Mouse (Mus musculus) left cerebral cortex, postnatal 10 days (tissue): ENCODE measurements around the gene Alkbh7. TPM values are rescaled to one million over a fixed set of nuclear protein-coding genes. Genes with fewer than 3 reads are reported as not detected.

Experiments
- DNase-seq, 2 experiments: peaks; one replicate each; pipeline ENCODE4 v3.0.0; 2021 to 2022; ENCODE audit warnings: low spot score in 2 of 2, mixed read lengths in 1 of 2; ENCODE audit errors: extremely low spot score in 1 of 2
- intact Hi-C: fragments of 180-260 bp; cut with DNase I; formaldehyde crosslinking; loops from one replicate; pipeline ENCODE4 v1.15.1; 2025
- total RNA-seq, 2 experiments: library from RNA; stranded (reverse); gene quantifications; 2 replicates each; pipeline ENCODE4 v1.2.3; 2021

Gene Alkbh7
- total RNA-seq, result 10 to 100 TPM; 25.7 to 30.4 TPM

DNA sequence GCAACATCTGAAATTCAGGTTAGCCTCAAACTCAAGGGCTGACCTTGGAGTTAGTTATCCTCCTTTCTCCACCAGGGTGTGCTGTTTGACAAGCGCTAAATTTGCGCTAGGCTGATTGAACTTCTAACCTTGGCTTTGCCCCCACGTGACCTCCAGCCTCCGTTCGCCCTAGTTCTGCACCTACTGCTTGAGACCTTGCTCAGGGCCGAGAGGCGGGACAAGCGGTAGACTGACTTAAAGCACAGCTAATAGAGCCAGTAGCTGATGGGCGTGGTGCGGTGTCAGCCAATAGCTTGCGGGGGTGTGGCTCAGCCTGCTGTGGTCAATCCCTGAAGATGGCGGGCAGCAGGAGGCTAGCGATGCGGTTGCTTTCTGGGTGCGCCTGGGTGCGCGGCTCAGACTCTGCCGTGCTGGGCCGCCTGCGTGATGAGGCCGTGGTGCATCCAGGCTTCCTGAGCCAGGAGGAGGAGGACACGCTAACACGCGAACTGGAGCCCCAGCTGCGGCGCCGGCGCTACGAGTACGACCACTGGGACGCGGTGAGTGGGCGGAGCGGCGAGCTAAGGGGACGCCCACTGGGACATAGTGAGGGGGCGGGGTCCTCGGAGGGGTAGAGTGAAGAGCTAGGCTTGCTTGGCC, at the start of gene Alkbh7:
TSS of gene Alkbh7 (plus strand) at position 311 of the 639 bp plus-strand sequence.
- peak; percentile 95 to 97 for DNase-seq
- intact Hi-C loops, result loop anchor here (5.0 to 10.0 kb wide), 3 partner anchors 170 to 338 kb away; no protein-coding TSS in a partner anchor

DNA sequence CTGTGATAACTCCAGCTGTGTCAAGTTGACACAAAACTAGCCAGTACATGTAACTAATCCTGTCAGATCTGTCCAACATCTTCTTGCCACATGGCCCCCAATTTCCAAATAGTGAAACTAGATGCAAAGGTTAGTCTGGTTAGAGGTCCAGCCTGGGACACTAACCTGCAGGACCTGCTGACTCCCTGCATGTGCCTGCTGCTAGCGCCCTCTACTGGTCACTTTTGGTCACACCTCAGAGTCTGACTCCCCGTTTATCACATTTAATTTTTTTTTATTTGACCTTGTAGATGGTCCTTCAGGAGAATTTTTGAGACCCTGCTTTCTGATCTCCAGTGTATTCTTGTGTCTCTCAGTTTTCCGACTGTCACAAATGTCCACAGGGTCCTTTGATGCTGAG, 46.2 kb upstream of the Alkbh7 start:
- intact Hi-C loops, result no loop called here
- DNase-seq, result no peak

- DNase-seq, result no peak
- intact Hi-C loops, result no loop called here
These were observed 44.5 kb upstream of the Alkbh7 start for GRCm38 (mm10) chr17:56952639-56953038.

DNA sequence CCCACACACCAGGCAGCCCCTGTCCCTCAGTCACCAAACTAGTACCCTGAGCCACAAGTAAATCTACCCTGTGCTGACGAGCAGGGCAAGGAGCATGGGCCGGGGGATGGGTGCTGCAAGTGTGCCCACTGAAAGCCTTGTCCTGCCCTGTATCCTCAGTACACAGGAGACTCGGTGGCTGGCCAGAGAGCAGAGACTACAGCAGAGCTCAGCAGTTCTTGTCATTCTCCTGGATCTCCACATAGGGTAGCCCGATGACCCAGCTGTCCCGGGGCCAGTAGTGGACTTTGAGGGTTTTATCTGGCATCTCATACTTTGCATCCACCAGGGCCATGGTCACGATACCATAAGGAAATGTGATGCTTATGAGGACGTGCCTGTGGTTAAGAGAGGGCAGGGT, 42.3 kb upstream of the Alkbh7 start:
- no peak for DNase-seq
- intact Hi-C loops, result no loop called here

- intact Hi-C loops, result no loop called here
- no peak for DNase-seq
These were observed 39.2 kb upstream of the Alkbh7 start for GRCm38 (mm10) chr17:56957763-56958429.

GRCm38 (mm10) chr17:56958667-56959066, 38.5 kb upstream of the Alkbh7 start:
- DNase-seq, result no peak

DNA sequence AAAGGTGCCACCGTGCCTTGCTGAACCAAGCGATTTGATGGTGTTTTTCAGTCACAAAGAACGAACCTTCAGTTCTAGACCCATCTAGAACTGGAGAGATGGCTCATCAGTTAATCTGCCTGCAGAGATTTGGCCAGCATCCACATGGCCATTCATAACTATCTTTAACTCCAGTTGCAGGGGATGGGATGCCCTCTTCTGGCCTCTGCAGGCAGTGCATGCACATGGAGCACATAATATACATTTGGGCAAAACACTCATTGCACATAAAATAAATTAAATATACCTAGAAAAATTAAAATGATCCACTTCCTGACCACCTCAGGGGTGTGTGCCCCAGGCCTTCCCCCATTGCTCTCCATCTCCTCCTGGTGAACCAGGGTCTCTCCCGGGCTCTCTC, 35.3 kb upstream of the Alkbh7 start:
- intact Hi-C loops, result no loop called here

More at GRCm38 (mm10) chr17:56958667-56959066, 38.5 kb upstream of the Alkbh7 start:
- intact Hi-C loops, result no loop called here

DNA sequence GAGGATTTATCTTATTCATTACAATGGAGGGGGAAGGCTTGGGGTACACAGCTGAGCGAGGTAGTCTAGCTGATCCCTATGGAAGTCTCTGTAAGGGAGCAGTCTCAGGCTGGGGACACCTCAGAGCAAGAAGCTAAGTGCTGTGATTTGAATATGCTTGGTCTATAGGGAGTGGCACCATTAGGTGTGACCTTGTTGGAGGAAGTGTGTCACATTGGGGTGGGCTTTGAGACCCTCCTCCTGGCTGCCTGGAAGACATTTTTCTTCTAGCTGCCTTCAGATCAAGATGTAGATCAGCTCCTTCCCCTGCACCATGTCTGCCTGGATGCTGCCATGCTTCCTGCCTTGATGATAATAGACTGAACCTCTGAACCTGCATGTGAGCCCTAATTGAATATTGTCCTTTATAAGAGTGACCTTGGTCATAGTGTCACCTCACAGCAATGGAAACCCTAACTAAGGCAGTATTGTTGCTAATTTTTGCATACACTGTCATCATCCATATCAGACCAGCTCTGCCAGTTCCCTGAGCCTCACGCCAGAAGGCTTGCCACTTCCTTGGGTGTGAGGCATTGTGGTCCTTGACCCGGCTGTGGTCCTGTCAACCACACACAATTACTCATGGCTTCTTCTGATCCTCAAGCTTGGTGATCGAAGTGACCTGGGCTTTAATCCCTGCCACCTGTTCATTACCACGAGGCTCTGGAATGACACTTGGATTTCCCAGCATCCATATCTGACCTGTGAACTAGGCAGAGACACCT, 34.3 kb upstream of the Alkbh7 start:
- DNase-seq, result no peak
- intact Hi-C loops, result no loop called here

More for the DNA sequence above, 35.3 kb upstream of the Alkbh7 start:
- no peak for DNase-seq

GRCm38 (mm10) chr17:56963646-56964045, 33.5 kb upstream of the Alkbh7 start:
- DNase-seq, result no peak
- intact Hi-C loops, result no loop called here

DNA sequence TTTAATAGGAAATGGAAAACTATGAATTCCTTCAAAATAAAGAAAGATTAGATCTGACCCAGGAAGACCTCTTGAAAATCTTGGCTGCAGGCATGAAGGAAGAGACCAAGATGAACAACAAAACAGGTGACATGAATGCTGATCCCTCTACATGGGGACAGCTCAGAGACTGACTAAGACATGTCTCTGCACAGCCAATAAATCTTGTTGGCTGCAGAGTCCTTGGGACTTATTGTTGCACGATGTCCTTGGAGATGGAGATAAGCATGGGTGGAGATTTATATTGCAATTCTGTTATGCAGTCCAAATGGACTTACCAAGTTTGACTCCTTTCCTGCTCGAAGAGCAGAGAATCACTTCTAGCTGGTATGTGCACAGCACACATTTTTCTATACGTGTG, 27.8 kb upstream of the Alkbh7 start:
- no peak for DNase-seq
- intact Hi-C loops, result no loop called here

- DNase-seq, result no peak
- intact Hi-C loops, result no loop called here
These were observed 27.1 kb upstream of the Alkbh7 start for GRCm38 (mm10) chr17:56970081-56970480.

GRCm38 (mm10) chr17:56973956-56974707, 23.0 kb upstream of the Alkbh7 start:
- DNase-seq, result no peak
- intact Hi-C loops, result no loop called here

GRCm38 (mm10) chr17:56974708-56975240, 22.4 kb upstream of the Alkbh7 start:
- DNase-seq, result no peak
- intact Hi-C loops, result no loop called here

DNA sequence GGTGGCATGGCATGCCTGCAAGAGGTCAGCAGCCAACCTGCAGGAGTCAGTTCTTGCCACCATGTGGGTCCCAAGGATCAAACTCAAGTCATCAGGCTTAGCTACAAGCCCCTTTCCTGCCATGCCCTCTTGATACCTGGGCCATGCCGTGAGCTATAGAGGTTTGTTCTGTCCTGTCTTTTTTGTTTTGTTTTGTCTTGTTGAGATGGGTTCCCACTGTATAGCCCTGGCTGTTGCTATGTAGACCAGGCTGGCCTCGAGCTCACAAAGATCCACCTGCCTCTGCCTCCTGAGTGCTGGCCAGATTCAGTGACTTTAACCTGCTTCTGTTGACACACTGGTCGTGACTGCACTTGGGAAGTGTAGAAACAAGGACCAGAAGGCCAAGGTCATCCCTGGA, 21.7 kb upstream of the Alkbh7 start:
- intact Hi-C loops, result no loop called here
- no peak for DNase-seq

DNA sequence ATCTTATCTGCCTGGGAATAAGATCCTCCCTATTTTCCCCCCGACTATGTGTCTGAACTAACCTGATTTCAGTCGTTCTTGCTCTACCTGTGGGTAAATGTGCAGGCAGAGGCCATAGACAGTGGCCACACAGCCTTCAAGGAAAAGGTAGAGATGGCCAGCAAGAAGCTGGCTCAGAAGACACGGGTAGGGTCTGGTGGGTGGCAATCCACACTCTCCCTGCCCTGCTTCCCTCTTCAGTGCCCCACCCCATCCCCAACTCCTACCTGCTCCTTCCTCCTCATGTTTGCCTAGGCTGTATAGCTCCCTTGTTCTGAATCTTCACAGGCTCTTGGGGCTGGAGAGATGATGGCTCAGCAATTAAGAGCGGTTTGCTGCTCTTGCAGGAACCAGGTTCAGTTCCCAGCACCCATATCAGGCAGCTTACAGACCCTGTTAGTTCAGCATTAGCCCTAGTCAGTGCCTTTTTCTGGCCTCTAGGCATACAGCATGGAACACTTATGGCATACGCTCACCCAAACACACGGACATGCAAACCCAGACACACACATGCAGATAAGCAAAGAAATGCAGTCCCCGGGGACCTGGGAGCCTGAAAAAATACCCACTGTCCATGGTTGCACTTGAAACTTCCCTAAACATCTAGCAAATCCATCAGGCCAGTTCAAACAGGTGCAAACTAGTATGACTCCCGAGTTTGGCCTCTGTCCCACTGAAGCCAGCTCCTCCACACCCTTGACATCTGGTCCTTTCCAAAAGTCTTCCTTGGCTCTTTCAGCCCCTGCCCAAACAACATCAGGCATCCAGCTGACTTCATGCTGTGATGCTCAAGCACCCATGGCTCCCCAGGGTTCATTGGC, 20.4 kb upstream of the Alkbh7 start:
- no peak for DNase-seq
- intact Hi-C loops, result no loop called here

- intact Hi-C loops, result no loop called here
- no peak for DNase-seq
These were observed 17.6 kb upstream of the Alkbh7 start for GRCm38 (mm10) chr17:56979524-56979923.

GRCm38 (mm10) chr17:56981049-56981448, 16.1 kb upstream of the Alkbh7 start:
- DNase-seq, result no peak
- intact Hi-C loops, result no loop called here

DNA sequence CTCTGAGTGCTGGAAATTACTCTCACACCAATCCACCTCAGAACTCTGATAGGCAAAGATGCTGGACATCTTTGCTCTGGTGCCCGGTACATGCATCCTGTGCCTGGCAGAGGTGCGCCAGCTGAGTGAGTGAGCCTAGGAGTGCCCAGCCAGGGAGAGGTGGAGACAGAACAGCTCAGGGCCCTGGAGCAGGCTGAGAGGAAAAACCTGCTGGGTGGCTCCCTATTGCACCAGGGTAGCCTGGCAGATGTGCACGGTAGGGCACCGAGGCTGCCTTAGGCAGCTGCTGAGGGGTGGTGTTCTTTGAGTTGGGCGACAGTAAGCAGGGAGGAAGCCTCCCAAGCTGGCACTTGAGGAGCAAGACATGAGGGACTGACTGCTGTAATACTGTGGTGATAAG, 15.1 kb upstream of the Alkbh7 start, which contains the start of gene Acer1:
TSS of gene Acer1 (minus strand) at position 114 of the 400 bp plus-strand sequence.
- intact Hi-C loops, result no loop called here
- no peak for DNase-seq
